12 mouse cellular contexts compared by ENCODE assay signal in genomic region chr3:149547045-149547444, GRCm38 (mm10).
DNase-seq lines count a peak whose midpoint lies in the region; ATAC-seq lines count a peak whose summit lies in the region.
"Had no signal": no experiment of that assay in that cellular context is flagged by ENCODE, and none has a peak within 500 bp of the region (broad histone marks: within the 10 kb centered on the region; RNA-seq: fewer than 3 reads in every experiment).

No protein-coding gene starts in this region.

- peak; percentile 22 to 57 for DNase-seq in adrenal gland, adult (ENCODE audit: inconsistent age in 2 of 2, low spot score in 1 of 2)
- no peak for DNase-seq in adrenal gland, postnatal 4 days (ENCODE audit: low spot score in 2 of 2)
- peak; percentile 25 for DNase-seq in neural tube, embryonic 11.5 days (ENCODE audit: low spot score)
- DNase-seq in lung, postnatal 14 days = peak; percentile 7
- no peak for DNase-seq in right cerebral cortex, postnatal 14 days
- no peak for DNase-seq in layer of hippocampus, postnatal 14 days (ENCODE audit: low spot score in 2 of 2)
- DNase-seq: cerebellum, postnatal 36 days; gastrocnemius, postnatal 25 days; kidney, adult 9 months; right cerebral cortex, postnatal 4 days had no signal

- ATAC-seq in neural tube, embryonic 11.5 days (ENCODE audit: insufficient read depth, low FRiP score, low TSS enrichment) = peak; percentile 55; the same call in 1 of the 2 replicates
- ATAC-seq in neural tube, embryonic 15.5 days (ENCODE audit: low FRiP score) = no peak
- no peak for ATAC-seq in frontal cortex, adult (ENCODE audit: low TSS enrichment)

- H3K27ac ChIP-seq in neural tube, embryonic 11.5 days (ENCODE audit: low read depth, low read length) = no peak overlapping the region
- H3K27ac ChIP-seq in neural tube, embryonic 15.5 days (replicated peaks) = no peak overlapping the region

- no peak overlapping the region for H3K9ac ChIP-seq in neural tube, embryonic 11.5 days (ENCODE audit: low read length)
- no peak overlapping the region for H3K9ac ChIP-seq in neural tube, embryonic 15.5 days (replicated peaks)

- H3K4me2 ChIP-seq in neural tube, embryonic 11.5 days (ENCODE audit: low read depth) = no peak overlapping the region
- H3K4me2 ChIP-seq in neural tube, embryonic 15.5 days = no peak overlapping the region

- no peak overlapping the region for H3K4me3 ChIP-seq in neural tube, embryonic 11.5 days (ENCODE audit: low read depth, low read length)
- H3K4me3 ChIP-seq in neural tube, embryonic 15.5 days (replicated peaks) = no peak overlapping the region

- H3K36me3 ChIP-seq in neural tube, embryonic 11.5 days (ENCODE audit: control insufficient read depth, insufficient read depth, low read length) = no peaks in the 10 kb centered on the region
- no peaks in the 10 kb centered on the region for H3K36me3 ChIP-seq in neural tube, embryonic 15.5 days

- 72% methylated on average over 6 of the region's 6 CpGs for WGBS in neural tube, embryonic 11.5 days
- WGBS in neural tube, embryonic 15.5 days = 75% methylated on average over 6 of the region's 6 CpGs

- H3K4me1 ChIP-seq in neural tube, embryonic 11.5 days (ENCODE audit: control insufficient read depth, insufficient read depth, low read length) = no peaks in the 10 kb centered on the region
- peaks cover 8% of the 10 kb centered on the region; the same call in 1 of the 2 replicates for H3K4me1 ChIP-seq in neural tube, embryonic 15.5 days

- no peaks in the 10 kb centered on the region for H3K9me3 ChIP-seq in neural tube, embryonic 11.5 days (ENCODE audit: control insufficient read depth, low read length)
- H3K9me3 ChIP-seq in neural tube, embryonic 15.5 days (replicated peaks) = no peaks in the 10 kb centered on the region

- no peaks in the 10 kb centered on the region for H3K27me3 ChIP-seq in neural tube, embryonic 11.5 days (ENCODE audit: control insufficient read depth, insufficient read depth, low read length)
- H3K27me3 ChIP-seq in neural tube, embryonic 15.5 days (replicated peaks) = no peaks in the 10 kb centered on the region

Comparison
In these comparisons a context has a peak if more than half of its experiments do, and no peak if none do; other contexts are left out.
1. DNase-seq: peak in adrenal gland, adult (2 of 2), neural tube, embryonic 11.5 days (single experiment) and lung, postnatal 14 days (single experiment); none in adrenal gland, postnatal 4 days (0 of 2), right cerebral cortex, postnatal 14 days (single experiment) and layer of hippocampus, postnatal 14 days (0 of 2).